Mouse (Mus musculus) naive thymus-derived CD4-positive, alpha-beta T cell, adult 2 months (primary cell): ENCODE results near the gene Iqcg.
"Not testable (repeated sequence)": the region's sequence is repeated elsewhere in the genome, so short reads cannot be mapped to it uniquely, and the experiment has no call there.

Source experiments
- DNase-seq: peaks from one replicate; pipeline ENCODE4 v3.0.0-alpha.2; 2011; ENCODE audit warnings: low read depth

Iqcg gene

GRCm38 (mm10) chr16:33056095-33056785, at the start of gene Iqcg, which contains the start of gene Rpl35a:
Gene Iqcg (minus strand): TSS chr16:33056218.
Gene Rpl35a (plus strand): TSS chr16:33056453.
- DNase-seq: peak; percentile 96

- no peak for DNase-seq
These were observed 29.6 kb upstream of the Iqcg start for GRCm38 (mm10) chr16:33085666-33086065.

GRCm38 (mm10) chr16:33083996-33084395, 28.0 kb upstream of the Iqcg start:
- no peak for DNase-seq

GRCm38 (mm10) chr16:33082951-33083350, 26.9 kb upstream of the Iqcg start:
- no peak for DNase-seq

- DNase-seq: no peak
These were observed 24.0 kb upstream of the Iqcg start for GRCm38 (mm10) chr16:33080063-33080462.

GRCm38 (mm10) chr16:33077069-33077627, 21.1 kb upstream of the Iqcg start:
- peak; percentile 28 for DNase-seq

GRCm38 (mm10) chr16:33076078-33076477, 20.1 kb upstream of the Iqcg start:
- no peak for DNase-seq

GRCm38 (mm10) chr16:33074967-33075366, 18.9 kb upstream of the Iqcg start:
- peak; percentile 40 for DNase-seq

- DNase-seq: peak; percentile 62
These were observed 17.0 kb upstream of the Iqcg start for GRCm38 (mm10) chr16:33072871-33073557.

GRCm38 (mm10) chr16:33070928-33071327, 14.9 kb upstream of the Iqcg start:
- DNase-seq: no peak

- no peak for DNase-seq
These were observed 8.6 kb upstream of the Iqcg start for GRCm38 (mm10) chr16:33064636-33065035.

GRCm38 (mm10) chr16:33063267-33063666, 7.2 kb upstream of the Iqcg start:
- no peak for DNase-seq

- peak; percentile 44 for DNase-seq
These were observed 6.7 kb upstream of the Iqcg start for GRCm38 (mm10) chr16:33062682-33063131.

GRCm38 (mm10) chr16:33062024-33062681, 6.1 kb upstream of the Iqcg start, which contains the start of gene Lmln:
Gene Lmln (plus strand): TSS chr16:33062521.
- DNase-seq: peak; percentile 77

- peak; percentile 33 for DNase-seq
These were observed 5.4 kb upstream of the Iqcg start for GRCm38 (mm10) chr16:33061400-33061799.

GRCm38 (mm10) chr16:33060926-33061325, 4.9 kb upstream of the Iqcg start:
- no peak for DNase-seq

GRCm38 (mm10) chr16:33059471-33059870, 3.5 kb upstream of the Iqcg start:
- DNase-seq: no peak

GRCm38 (mm10) chr16:33058656-33059055, 2.6 kb upstream of the Iqcg start:
- DNase-seq: not testable (repeated sequence)

- no peak for DNase-seq
These were observed 2.0 kb upstream of the Iqcg start for GRCm38 (mm10) chr16:33058033-33058432.

- no peak for DNase-seq
These were observed 768 bp upstream of the Iqcg start for GRCm38 (mm10) chr16:33056786-33057185.

GRCm38 (mm10) chr16:33055655-33056054, 363 bp downstream of the Iqcg start:
- no peak for DNase-seq

GRCm38 (mm10) chr16:33054927-33055326, 1.1 kb downstream of the Iqcg start:
- DNase-seq: not testable (repeated sequence)
